Mouse (Mus musculus) heart, postnatal 14 days (tissue): Measurements from ENCODE around the gene Prkci. TPM values are rescaled to one million over a fixed set of nuclear protein-coding genes. Genes with fewer than 3 reads are reported as not detected.

ENCODE experiments used
- DNase-seq, 2 experiments: peaks; one replicate each; pipeline ENCODE4 v3.0.0; 2021 to 2022
- intact Hi-C: fragments of 180-260 bp; cut with DNase I; formaldehyde crosslinking; loops from one replicate; pipeline ENCODE4 v1.15.1; 2025
- total RNA-seq, 2 experiments: library from RNA; stranded (reverse); gene quantifications; 2 replicates each; pipeline ENCODE4 v1.2.3; 2021

Prkci gene
- total RNA-seq, 2 experiments from 2014 or later, result 17.6 to 18.0 TPM

DNA sequence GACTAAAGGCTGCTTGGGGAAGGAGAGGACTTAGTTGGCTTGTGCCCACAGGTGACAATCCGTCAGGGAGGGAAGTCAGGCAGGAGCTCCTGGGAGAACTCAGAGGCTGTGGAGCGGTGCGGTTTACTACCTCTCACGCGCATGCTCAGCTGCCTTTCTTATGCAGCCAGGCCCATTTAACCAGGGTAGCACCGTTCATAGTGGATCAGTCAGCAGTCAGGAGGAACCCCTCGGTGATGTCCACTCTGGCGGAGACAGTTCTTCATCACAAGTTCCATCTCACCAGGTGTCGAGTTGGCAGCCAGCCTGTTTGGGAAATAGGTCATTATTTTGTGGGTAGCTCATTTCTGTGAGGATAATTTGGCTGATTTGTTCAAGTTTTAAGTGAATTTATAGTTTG, 36.1 kb downstream of the Prkci start:
- no peak for DNase-seq
- intact Hi-C loops, result no loop called here

DNA sequence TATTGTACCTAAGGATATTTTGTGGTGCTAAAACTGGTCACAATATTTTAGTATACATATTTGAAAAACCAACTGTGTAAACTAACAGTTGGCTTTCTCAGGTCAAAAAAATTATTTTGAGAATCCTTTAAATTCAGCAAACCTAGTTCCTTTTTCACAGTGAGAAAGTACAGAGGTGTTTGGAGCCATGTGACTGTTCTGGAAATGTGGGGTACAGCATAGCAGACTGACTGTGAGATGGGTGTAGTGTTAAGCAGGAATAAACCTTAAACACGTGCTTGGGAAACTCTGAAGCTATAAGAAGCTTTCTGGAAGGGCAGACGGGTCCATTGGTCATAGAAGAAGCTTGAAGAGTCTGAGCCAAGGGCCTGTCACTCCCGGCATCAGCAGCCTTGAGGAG, 38.1 kb downstream of the Prkci start:
- DNase-seq, result no peak
- intact Hi-C loops, result no loop called here

DNA sequence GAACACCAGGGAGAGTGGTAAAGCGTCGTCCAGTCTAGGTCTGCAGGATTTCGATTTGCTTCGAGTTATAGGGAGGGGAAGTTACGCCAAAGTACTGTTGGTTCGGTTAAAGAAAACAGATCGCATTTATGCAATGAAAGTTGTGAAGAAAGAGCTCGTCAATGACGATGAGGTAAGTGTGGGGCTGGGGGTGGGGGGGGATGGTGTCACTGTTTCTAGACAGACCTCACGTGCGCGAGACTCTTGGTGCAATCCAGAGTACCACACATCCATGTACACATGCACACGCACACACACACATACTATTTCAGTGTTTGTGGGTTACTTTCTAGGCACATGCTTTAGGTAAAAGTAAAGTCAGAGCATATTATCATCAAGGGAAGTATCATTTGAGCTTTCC, 42.3 kb downstream of the Prkci start:
- intact Hi-C loops, result no loop called here
- no peak for DNase-seq

DNA sequence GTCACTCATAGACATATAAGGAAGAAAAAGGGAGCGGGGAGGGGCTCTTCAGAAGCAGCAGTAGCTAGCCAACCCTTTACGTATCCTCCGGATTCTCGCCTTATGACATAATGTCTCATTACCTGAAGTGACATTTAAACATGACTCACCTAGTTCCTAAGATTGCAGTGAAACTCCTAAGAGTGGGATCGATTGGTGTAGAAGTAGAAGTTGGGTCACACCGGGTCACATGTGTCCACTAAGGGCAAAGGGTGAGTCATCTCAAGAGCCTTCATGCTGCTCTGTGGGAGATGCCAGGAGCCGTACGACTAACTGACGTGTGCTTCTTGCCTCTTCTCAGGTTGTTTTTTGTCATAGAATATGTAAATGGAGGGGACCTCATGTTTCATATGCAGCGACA, 43.1 kb downstream of the Prkci start:
- no peak for DNase-seq
- intact Hi-C loops, result no loop called here

DNA sequence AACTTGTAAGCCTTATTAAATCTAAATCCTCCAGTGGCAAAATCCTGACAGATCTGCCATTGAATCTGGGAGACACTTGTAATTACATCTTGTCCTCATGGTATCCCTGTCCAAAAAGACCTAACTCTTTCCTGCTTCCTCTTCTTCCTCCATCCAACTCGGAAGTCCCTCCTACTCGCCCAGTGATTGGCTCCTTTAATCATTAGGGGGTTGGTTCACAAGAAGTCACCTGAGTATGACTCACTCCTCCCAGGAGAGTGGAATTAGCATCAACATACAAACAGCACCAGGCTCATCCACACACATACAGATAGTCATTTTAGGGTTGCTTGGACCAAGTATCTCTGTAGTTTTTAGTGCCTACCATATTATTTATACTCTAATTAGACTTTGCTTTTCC, 47.4 kb downstream of the Prkci start:
- DNase-seq, result no peak
- intact Hi-C loops, result no loop called here

DNA sequence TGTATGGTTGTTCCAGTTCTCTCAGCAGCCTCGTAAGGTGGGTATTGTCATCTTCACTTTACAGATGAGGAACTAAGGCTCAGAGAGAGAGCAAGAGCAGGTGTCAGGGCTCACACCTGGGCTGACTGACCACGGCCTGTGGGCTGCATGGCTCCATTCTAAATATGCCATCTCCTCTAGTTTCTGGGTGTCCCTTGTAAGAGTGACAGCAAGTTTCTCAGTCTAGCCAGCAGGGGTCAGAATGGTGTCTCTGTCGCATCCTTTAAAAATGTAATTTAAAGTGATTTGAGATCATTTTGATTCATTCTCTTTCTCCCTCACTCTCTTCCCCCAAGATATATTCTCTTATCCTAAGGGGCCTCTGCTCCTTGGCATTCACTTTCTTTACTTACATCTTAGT, 51.7 kb downstream of the Prkci start:
- intact Hi-C loops, result no loop called here
- DNase-seq, result peak in 1 of 2 experiments; percentile 23

DNA sequence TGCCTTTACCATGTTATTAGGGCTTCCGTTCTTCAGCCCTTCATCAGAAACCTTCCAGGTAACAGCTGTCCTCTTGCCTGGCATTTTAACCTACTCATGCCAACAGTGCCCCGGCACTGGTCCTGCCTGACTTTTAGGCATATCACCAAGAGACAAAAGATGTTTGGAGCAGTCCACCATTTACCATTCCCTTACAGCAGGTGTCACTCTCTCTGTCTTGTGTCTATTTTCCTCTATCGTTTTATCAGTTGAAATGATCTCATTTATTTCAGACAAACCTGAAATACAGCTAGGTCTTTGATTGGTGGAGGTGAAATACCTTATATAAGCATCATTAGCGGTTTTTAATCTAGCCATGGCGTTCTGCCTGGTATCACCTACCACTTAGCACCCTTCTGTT, 53.5 kb downstream of the Prkci start:
- intact Hi-C loops, result no loop called here
- no peak for DNase-seq

DNA sequence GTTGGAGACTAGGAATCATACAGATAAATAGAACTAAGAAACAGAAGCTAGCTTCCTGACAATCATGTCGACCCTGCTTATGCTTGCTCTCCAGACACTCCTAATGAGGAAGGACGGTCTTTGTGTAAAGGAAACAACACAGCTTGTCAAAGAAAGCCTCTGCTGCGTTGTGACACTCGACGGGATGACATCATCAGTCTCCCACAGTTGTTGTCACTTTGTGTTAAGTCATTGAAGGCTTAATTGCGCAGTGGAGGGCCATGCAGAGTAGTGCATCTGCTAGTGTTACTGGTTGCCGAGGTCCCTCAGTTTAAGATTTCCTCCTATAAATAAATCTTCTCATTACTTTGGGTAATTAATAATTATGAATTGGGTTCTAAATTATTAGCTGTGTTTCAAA, 54.8 kb downstream of the Prkci start:
- DNase-seq, result no peak
- intact Hi-C loops, result loop anchor here (5.0 to 10.0 kb wide), 2 partner anchors 353 to 554 kb away; partner anchors contain the start of gene Lrrc31

DNA sequence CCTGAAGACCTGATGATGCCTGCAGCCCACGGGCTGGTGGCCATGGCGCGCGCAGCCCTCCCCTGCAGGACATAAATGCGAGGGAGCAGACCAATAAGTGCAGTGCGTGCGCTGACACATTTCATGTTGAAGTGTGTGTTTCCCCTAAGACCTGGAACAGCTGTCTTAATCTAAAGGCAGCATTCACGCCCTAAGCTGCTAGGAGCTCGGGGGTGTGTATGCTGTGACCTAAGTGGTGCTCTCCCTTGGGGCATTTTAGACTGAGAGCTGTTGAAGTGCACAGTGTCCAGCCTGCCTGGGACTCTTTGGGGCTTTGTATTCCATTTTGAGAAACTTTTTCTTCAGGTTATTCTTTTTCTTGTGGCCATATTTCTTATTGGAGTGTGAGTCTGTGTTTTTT, 56.2 kb downstream of the Prkci start:
- no peak for DNase-seq
- intact Hi-C loops, result loop anchor here (5.0 to 10.0 kb wide), 2 partner anchors 354 to 553 kb away; partner anchors contain the start of gene Lrrc31

DNA sequence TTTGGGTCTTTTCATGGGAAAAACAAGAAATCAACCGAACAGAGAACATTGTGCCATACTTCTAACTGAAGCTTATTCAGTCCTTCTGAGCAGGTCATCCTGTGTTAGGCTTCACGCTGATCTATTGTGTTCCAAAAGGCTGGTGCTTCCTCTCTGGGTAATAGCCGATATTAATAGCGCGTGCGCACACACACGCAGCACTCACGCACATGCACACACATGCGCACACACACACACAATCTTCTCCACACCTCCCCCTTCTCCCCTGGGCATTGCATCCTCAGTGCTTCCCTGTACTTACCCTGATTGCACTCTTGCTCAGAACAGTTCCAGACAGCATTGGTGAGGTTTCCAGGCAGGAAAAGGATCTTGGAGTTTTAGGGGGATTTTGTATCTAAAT, 57.6 kb downstream of the Prkci start:
- intact Hi-C loops, result loop anchor here (5.0 to 10.0 kb wide), 2 partner anchors 356 to 552 kb away; partner anchors contain the start of gene Lrrc31
- DNase-seq, result no peak

DNA sequence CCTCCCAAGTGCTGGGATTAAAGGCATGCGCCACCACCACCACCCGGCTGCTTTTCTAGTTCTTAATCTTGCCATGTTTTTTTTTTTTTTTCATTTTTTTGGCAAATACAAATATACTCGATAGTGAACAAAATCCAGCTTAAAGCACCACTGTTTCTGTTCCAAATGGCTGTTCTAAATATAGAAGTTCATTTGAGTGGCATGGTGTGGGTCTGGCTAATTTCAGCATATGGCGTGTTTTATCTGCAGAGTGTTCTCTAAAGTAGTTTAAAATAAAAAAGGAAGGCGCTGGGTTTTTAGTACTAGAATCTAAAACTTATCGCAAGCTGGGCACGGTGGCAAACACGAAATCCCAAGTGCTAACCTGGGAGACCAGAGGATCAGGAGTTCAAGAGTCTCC, 59.3 kb downstream of the Prkci start:
- no peak for DNase-seq

DNA sequence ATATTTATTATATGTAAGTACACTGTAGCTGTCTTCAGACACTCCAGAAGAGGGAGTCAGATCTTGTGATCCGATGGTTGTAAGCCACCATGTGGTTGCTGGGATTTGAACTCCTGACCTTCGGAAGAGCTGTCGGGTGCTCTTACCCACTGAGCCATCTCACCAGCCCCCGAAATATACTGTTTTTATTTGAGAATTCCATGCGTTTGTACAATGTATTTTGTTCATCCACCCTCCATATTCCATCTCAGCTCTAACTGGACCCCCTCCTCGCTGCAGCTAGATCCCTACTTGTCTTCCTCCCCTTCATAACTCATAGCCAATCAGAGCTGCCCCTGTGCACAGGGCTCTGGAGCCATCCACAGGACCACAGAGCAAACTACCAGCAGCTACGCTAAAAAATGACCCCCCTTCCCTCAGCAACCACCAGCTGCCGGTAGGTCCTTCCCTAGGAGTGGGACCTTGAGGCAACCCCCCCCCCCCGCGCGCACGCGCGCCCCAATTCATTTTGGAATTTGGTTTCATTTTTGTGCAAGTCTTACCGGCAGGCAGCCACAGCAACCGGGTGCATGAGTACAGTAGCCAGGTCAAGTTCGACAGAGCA, 60.6 kb downstream of the Prkci start:
- peak; percentile 31 to 48 for DNase-seq
- intact Hi-C loops, result loop anchor here (2.0 to 10.0 kb wide), 3 partner anchors 37 to 549 kb away; partner anchors contain the start of gene Prkci

More for the DNA sequence above, 59.3 kb downstream of the Prkci start:
- intact Hi-C loops, result loop anchor here (5.0 to 10.0 kb wide), 3 partner anchors 58 to 550 kb away; partner anchors contain the start of genes Lrrc31 and Prkci

DNA sequence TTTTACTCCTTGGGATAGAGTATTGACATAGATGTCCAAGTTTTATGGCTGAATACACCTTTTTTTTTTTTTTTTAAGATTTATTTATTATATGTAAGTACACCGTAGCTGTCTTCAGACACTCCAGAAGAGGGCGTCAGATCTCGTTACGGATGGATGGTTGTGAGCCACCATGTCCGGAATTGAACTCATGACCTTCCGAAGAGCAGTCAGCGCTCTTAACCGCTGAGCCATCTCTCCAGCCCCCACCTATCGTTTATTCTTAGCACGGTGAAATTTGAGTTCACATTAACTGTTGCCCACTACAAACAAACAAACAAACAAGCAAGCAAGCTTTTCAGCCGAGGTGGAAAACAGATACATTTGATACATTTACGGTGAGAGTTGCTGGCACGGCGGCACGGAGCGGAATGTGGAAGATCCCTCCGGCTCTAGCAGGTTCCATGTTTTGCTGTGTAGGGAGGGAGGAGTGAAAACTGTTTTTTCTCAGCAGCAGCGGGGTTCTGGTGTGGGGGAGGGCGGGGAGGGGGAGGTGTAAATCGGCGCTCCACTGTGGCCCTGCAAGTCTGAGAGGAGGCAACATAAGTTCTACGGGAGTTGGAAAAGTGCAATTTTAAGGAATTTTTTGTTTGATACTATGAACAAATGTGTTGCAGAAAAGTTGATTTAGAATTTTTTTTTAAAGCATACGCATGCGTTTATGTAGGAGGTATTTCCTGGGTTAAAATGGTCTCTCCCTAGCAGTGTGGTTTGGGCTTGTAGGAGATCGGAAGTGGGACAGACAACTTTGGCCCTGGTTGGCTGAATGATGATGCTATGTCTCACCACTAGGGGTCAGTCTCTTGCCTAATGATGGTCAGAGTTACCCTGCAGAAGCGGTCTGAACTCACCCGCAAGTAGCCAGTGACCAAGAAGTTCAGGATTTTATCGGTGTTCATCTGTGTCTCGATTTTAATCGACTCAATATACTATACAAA, 61.4 kb downstream of the Prkci start:
- intact Hi-C loops, result loop anchor here (1.0 to 10.0 kb wide), 4 partner anchors 36 to 548 kb away; partner anchors contain the start of gene Prkci
- DNase-seq, result peak; percentile 74 to 81

DNA sequence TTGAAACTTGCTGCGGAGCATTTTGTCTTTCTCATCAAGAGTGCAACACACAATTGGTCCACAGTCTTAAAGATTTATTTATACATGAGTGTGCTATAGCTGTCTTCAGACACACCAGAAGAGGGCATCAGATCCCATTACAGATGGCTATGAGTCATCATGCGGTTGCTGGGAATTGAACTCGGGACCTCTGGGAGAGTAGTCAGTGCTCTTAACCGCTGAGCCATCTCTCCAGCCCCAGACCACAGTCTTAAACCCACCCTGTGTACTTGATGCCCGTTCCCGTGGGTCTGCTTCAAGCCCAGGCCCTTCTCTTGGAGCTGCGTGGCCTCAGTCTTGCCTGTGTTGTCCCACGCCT, 65.2 kb downstream of the Prkci start:
- no peak for DNase-seq
- intact Hi-C loops, result no loop called here

DNA sequence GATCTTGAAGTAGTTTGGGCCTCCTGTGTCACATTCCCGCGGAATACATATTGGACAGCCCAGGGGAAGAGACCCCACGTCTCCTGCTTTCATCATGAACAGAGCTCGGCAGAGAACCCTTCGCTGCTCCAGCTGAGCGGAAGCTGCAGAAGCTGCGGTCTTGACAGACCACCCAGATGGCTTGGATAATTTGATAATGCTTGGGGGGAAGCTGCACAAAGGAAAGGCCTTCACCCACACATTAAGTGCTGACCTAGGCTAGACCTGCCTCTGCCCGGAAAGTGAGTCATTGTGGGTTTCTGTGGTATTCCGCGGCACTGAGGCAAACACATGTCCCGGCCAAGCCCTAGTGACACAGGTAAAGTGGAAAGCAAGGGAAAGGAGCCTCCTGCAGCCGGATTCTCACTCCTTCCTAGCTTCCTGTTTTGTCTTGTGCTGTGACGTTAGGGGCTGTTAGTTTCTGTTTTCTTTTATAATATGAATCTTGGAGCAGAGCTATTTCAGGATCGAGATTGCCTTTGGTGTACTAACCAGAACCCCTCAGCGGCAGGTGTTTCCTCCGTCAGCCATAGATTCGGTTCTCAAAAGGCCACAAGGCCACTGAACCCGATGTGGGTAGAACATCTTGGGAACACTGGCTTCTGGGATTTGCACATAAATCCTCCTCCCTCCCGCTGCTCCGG, 65.7 kb downstream of the Prkci start:
- intact Hi-C loops, result no loop called here
- DNase-seq, result peak in 1 of 2 experiments; percentile 11

DNA sequence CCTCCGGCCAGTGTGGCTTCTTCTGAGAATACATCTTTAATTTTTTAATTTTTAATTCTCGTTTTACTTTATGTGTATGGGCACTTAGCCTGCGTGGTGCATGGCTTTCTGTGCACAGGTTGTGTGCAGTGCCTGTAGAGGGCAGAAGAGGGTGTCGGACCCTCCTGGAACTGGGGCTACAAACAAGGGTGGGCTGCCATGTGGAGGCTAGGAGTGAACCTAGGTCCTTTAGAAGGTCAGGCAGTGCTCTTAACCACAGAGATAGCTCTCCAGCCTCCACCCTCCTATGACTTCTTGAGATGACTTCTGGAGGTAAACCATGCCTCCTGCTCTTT, 66.2 kb downstream of the Prkci start:
- no peak for DNase-seq
- intact Hi-C loops, result no loop called here

DNA sequence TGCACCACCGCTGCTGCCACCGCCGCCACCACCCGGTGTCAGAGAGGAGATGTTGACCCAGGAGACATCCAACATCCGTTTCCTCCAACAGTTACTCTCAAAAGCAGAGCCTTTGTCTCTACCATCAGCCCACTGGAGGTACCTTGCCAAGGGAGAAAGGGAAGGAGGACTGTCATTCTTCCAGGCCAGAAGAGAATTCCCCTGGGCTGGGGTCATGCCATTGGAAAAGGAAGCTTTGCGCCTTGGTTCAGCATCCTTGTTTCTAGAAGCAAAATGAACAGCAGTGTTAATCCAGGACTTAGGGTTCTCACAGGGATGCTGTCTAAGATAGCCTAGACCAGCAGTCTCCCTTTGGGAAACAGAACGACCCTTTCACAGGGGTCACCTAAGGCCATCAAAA, 66.8 kb downstream of the Prkci start:
- no peak for DNase-seq

DNA sequence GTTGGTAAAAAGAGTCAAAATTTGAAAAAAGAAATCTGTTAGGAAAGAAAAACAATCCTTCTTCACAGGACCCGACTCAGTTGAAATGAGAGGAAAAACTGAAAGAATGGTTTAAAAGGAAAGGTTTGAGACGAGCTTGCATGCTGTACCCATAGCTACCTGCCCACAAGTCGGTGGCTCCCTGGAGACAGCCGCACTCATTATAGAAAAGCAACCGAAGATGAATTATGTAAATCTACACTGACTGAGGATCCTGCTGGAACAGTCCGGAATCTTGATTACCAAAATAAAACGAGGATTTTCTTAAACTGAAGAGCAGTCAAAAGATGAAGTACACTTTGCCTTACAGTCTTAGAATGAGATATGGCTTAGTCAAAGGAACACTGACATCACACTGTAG, 72.9 kb downstream of the Prkci start:
- no peak for DNase-seq
- intact Hi-C loops, result no loop called here

More for the DNA sequence above, 66.8 kb downstream of the Prkci start:
- intact Hi-C loops, result no loop called here

DNA sequence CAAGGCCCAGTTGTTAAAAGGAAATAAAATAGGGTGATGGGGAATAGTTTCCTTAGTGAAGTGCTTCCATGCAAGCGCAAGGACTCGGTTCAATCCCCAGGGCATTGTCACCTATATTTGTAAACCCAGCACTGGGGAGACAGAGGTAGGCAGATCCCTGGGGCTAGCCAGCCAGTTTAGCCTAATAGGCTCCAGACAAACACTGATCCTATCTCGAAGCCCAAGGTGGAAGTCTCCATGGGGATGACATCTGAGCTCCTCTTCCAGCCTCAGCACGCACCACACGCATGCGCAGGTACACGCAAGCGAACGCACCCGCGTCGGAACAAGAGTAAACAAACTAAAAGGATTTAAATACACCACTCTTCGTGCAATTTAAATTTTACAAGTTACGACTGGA, 76.3 kb downstream of the Prkci start:
- no peak for DNase-seq
- intact Hi-C loops, result no loop called here

DNA sequence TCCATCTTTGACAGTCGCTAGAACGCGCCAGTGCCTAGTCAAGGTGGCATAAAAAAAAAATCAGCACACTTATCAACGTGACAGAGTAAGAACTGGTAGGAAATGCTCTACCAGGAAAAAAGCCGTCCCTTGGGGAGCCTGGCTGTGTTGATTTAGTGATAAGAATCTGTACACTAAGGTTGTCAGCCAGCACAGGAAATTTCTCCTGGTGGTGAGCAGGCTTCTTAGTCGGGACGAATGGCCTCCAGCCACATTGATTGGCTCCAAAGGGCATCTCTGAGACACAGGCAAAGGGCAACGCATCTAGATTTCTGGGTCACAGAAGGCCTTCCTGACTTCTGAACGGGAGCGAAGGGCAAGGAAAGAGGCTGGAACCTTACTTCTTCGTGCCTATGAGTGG, 80.3 kb downstream of the Prkci start:
- intact Hi-C loops, result no loop called here
- DNase-seq, result no peak

DNA sequence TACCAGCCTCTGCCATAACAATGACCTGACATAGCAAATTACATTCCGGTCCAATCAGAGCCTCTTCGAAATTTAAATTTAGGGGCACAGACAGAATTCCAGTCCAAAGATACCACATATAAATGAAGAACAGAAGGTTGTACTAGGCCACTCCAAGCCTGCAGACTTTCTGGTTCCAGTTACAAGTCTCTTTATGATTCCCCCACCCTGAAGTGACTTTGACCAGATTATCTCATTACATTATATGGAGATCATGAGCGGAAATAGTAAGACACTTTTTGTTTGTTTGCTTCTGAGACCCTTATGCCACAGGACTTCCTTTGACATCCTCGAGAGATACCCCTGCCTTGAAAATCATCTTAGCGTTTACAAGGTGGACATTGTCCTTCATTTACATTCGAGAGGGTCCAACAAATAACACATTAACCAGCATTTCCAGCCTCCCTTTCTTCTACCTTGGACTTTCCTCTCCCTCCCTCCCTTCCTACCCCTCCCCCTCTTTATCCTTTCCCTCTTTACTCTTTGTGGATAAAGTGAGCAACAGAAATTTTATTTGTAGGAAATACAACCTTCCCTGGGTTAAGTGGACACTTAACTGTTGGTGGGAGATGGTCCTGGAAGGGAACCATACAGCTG, 81.6 kb downstream of the Prkci start:
- DNase-seq, result no peak
- intact Hi-C loops, result no loop called here
